Mouse (Mus musculus) right cerebral cortex, postnatal 36 days (tissue): ENCODE results near the gene Spin1.
"Not testable (repeated sequence)": the region's sequence is repeated elsewhere in the genome, so short reads cannot be mapped to it uniquely, and the experiment has no call there.

Experiments used
- DNase-seq, 2 experiments: peaks; one replicate each; pipeline ENCODE4 v3.0.0; 2022; ENCODE audit warnings: low spot score in 2 of 2, mixed read lengths in 1 of 2

Gene Spin1

DNA sequence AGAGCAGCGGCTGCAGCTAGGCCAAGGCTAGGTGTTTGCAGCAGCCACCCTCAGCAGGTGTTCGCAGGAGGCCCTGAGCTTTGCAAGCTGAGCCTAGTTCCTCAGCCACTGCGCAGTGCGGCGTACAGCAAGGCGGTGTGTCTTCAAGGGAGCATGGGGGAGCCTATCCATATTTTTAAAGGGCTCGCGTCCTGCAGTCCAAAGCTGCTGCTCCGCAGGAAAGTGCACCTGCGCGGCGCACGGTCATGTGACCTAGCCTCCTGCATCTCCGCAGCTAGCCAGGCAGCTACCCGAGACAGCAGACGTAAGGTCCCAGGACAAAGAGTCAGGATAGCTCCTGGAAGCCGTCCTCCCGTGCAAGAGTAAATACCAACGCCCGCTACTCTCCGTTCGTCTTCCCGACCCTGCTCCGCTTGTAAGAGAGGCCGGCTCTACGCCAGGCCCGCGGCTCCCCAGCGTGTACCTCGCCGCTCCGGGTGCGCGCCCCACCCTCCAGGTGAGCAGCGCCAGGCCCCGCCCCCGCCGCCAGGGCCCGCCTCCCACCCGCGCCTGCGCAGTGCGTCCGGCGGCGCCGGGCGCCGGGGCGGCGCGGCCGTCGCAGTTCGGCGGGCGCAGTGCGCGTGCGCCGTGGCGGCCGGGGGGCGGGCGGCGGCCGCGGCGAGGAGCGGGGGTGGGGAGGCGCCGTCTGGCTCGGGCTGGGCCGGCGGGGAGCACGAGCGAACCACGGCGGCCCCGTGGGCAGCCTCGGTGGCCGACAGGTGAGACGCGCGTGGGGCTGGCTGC, at the start of gene Spin1:
TSS of gene Spin1 (plus strand) at position 648 of the 783 bp plus-strand sequence.
- peak; percentile 73 to 87 for DNase-seq

DNA sequence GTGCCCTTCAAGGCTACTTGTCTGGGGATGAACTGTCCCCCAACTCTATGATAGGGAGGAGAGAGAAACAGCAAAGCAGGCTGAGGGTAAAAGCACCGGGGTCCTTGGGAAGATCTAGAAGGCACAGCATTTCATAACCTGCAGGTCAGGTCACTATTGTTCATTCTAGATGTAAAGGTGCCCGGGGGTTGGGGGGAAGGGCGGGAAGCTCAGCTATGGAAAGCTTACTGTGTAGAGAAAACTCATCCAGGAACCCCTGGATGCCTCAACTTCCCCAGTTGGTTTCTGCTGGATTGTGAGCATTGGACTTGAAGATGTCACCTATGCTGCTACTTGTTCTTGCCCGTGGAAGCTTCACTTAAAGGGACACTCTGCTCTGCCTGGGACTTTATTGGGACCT, 49.7 kb upstream of the Spin1 start:
- DNase-seq = no peak

DNA sequence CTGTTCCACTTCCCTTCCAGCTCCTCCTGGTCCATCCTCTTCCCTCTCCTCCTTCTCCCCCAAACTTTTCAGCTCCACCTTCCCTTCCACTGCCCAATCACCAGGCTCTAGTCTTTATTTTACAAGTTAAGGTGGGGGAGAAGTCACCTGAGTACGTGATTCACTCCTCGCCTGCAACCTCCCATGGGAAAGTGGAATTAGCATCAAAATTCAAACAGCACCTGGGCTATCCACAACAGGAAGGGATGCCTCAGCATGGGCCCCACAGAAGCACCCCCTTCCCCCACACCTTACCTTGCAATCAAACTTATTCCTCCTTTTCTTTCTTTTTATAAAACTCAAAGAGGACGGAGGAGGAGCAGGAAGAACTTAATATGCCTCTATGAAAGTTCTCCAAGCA, 48.3 kb upstream of the Spin1 start:
- no peak for DNase-seq

DNA sequence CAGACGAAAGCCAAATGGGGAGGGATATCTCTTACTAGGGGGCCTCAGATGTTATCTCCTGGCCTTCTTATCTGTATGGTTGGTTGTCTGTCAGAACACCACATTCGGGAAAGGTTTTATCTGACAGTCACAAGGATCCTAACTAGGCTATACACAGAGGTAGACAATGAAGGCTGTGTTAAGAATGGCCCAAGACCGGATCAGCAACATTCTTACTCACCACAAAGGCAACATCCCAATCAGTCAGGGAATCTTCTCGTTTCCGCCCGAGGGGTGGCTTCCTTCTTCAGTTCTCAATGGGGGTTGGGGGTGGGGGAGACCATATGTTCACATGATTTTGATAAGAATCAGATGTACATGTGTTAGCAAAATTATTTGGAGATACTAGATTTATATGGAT, 37.7 kb upstream of the Spin1 start:
- DNase-seq = no peak

DNA sequence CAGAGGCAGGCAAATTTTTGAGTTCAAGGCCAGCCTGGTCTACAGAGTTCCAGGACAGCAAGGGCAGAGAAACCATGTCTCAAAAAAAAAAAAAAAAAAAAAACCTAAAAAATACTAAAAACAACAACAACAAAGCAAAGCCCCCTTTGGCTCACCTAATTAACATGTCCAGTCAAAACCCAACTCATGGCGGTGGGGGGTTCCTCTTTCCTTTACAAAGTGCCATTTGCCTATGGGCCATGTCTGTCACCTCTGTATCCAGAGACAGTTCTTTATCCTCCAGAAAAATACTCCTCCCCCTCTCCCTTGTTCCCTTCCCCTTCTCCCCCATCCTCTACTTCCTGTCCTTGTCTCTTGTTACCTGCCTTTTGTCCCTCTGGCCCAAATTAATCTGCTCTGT, 37.0 kb upstream of the Spin1 start:
- DNase-seq = no peak

DNA sequence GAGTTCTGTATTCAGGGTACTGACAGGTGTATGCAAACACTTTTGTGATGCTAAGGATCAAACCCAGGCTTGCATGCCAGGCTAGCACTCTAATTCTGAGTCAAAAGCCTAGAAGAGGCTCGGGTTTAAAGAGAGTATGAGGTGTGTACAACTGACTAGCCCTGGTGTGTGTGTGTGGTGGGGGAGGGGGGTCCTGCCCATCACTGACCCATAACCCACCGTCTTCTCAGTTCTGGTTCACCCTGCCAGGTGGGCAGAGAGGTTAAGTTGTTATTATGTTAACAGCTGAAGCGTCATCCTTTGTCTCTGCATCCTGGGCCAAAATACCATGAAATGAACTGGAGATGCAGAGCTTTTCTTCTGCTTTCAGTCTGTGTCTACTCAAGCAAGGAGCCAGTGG, 36.3 kb upstream of the Spin1 start:
- no peak for DNase-seq

DNA sequence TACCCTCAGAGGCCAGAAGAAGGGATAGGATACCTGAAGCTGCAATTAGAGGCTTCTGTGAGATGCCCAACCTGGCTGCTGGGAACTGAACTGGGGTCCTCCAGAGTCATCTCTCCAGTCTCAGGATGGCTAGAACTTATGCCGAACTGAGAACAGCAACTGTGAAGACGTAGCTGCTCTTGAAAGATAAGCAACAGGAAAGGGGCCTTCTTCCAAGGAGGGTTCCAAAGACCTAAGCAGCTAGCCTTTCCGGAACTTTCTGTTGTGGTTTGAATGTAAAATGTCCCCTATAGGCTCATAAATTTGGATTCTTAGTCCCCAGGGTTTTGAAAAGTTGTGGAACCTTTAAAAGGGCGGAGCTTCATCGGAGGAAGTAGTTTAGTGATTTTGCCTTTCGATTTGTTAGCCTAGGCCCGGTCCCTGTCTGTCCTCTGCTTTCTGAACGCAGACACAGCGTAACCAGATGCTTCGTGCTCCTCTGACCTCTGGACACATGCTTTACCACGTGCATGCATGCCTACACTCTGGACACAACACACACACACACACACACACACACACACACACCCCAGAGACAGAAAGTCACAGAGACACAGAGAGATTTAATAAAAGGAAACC, 29.5 kb upstream of the Spin1 start:
- DNase-seq = no peak

DNA sequence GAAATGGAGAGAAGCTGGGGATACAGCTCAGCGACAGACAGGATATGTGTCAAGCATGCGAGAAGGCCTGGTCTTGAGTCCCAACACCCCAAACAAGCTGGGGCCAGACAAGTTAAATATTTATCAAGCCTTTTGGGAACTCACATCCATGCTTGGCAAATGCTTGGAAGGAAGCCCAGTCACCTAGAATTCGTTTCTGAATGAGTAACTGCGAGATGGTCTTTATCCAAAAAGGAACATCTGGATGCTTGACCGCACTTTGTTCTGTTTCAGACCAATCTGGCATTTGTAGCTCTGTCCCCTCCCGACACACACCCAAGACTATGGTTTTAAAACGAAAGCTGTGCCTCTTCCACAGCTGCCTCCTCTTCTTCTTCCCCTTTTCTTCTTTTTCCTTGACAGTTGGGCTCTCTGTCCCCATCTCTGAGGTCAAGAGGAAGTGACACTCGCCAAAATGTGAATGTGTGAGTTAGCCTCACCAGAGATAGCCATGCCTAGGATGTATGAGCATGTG, 28.9 kb upstream of the Spin1 start:
- DNase-seq = no peak

DNA sequence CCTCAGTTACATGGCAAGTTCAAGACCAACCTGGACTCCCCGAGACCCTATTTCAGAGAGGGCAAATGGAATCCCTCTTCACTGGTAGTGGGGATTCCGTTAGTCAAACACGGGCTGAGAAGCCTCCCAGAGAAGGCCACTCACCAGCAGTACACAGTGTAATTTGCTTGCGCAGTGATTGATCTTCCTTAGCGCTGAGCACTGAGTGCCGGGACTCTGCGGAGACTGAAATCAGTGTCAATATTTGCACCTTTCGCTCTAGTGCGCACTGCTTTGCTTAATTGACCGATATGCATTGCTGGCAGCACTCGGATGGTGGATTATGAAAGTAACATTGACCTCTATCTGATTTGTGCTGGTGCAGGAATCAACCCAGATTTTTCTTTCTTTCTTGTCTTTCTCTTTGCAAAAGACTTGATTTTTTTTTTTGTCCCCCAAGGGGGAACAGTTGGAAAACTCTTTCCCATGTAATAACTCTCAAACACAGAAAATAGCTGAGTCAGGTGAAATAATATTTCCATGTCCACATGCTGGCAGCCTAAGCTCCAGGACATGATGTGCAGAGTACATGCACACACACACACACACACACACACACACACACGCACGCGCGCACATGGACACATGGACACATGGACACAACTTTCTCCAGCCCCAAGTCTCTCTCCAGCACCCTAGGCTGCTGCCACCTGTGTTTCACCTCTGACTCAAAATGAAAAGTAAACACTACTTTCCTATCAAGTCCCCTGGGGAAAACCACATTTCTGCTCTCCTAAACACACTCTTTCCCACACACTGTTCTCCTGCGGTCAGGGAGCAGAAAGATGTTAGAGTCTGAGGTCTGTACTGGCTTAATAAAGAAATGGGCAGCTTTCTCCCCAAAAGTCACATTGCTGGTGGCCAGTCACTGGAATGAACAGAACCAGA, 27.5 kb upstream of the Spin1 start:
- no peak for DNase-seq

DNA sequence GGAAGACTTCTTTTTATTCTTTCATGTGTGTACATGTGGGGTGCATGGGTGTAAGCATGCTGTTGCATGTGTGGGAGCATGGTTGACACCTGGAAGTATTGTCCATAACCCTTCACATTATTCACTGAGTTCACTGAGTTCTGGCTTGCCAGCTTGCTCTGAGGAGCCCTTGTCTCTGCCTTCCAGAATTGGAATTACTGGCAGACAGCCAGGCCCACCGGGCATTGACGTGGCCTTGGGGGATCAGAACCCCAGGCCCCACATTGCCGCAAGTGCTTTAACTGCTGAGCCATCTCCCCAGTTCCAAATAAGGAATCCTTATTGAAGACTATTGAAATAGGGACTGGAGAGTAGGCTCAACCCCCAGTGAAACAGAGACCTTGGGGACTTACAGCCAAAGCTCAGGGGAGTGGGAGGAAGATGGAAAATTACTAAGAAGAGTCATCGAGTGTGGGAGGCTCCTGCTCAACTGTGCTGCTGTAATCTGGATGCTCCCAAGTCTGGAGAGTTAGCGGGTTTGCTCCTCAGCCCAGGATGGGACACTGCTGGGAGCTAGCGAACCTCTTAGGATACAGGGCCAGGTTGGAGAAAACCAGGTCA, 26.5 kb upstream of the Spin1 start:
- no peak for DNase-seq

DNA sequence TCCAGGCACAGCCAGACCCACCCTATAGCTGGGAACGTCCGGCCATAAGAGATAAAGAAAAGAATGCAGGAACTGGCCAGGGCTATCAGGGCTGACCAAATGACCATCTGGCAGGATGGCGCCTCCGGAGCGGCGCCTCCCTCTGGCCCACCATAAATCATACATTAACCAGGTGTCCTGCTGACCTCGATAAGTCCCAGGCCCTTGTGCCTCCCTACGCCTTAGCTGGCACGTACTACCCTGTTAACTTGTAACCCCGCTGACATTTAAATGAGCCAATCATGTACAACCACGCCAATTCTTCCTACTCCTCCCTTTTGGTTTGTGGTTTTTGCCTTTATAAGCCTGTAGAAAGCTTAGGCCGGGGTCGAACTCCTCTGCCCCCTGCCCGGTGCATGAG, 24.5 kb upstream of the Spin1 start:
- DNase-seq = not testable (repeated sequence)

DNA sequence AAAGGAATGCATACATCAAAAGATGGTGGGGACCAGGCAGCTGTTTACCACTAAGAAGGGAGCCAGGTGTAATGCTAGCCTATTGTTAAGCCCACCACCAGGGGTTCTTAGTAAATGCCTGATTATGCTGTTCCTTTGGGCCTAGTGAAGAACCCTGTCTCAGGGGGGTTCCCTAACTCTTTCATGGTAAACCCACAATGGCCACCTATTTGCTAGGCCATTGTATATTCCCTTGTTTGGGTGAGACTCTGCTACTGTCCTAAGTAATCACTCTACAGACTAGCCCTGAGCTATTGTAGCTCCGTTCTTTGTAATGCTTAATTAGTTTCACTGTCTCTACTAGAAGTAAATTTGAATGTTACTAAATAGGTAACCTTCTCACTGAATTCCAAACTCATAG, 22.1 kb upstream of the Spin1 start:
- DNase-seq = not testable (repeated sequence)

DNA sequence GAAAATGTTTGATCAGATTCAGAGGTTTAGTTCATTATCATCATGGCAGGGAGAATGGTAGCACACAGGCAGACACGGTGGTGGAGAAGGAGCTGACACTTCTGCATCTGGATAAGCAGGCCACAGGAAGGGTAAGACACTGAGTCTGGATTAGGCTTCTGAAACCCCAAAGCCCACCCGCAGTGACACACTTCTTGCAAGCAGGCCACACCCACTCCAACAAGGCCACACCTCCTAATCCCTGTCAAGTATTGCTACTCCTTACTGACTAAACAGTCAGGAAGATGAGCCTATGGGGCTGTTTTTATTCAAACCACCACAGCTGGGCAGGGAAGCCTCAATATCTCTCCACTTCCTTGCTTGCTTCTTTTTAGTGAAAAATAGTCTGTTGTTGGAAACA, 19.9 kb upstream of the Spin1 start:
- DNase-seq = no peak

DNA sequence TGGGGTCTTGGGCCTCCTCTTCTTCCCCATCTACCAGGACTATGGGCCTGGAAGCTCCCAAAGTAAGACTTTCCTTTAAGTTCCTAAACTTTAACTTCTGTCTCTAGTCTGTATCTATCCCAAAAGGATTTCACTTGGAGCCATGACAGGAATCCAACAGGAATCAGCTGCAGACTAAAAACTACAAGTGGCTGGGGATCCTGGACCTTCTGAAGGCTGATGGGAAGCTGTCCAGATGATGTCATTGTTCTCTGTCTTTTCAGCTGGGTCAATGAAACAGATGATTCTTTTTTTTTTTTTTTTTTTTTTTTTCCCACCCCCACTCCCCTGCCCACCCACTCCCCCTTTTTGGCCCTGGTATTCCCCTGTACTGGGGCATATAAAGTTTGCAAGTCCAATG, 16.4 kb upstream of the Spin1 start:
- no peak for DNase-seq

DNA sequence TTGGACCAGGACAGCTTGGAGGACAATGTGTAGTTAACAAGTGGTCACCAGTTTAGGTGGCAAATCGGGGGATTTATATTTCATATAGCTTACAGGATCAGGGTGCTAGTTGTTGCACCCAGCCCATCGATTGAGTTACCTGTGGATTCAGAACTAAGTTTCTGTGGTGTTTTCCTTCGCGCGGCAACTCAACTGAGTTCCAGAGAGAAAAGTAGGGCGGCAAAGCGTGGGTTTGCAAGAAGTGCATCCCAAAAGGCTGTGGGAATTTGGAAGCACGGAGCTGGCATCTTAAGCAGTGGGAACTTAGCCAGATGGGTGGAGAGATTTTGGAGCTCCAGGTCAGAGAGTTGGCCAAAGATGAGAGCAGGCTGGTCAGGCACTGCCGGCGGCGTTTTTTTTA, 14.7 kb upstream of the Spin1 start:
- DNase-seq = no peak

DNA sequence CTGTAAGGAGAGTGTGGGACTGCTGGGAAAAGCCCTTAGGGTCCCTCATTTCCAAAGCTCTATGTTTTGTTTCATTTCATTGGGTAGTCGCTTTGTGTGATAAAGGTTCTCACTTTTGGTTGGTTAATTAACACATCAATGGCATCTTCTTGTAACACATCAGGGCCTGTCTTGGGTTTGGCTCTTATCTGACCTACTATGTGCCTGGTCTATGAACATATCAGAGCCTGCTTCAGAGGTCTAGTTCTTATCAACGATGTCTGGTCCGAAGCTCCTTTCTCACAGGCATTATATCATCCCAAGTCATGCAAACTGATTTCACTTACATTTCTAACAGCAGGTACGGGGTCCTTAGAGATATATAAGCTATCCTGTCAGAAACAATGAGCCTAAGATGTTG, 13.4 kb upstream of the Spin1 start:
- DNase-seq = no peak

DNA sequence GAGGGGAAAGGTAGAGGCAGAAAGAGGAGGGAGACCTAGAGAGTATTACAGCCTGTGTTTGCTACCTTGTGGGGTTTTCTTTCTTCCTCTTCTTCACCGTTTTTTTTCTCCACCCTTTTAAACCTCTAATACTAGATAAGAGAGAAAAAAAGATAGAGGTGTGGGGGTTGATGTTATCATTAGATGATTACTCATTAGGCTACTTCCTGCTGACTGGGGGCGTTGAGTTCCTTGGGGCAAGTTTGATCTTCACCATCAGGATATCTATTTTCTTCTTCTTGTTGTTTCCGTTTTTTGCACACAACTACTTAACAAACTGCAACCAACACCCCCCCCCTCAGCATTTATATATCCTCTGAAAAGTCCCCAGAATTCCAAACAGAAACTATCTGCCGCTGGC, 12.5 kb upstream of the Spin1 start:
- DNase-seq = no peak

DNA sequence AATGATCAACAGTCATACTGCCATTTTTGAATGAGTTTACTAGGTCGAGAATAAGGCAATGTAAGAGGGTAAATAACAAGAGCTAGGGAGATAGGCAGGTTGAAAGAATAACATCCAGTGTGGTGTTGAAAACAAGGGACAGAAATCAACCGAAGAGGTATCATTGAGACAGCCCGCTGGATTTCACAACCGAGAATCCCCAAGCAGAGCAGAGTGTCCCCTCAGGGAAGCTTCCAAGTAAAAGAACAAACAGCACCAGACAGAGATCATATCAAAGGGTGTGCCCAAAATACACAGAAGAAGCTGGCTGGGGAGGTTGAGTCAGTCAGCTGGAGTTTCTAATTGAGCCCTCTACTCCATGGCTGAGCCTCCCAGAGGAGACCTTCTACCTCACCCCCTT, 11.6 kb upstream of the Spin1 start:
- no peak for DNase-seq

DNA sequence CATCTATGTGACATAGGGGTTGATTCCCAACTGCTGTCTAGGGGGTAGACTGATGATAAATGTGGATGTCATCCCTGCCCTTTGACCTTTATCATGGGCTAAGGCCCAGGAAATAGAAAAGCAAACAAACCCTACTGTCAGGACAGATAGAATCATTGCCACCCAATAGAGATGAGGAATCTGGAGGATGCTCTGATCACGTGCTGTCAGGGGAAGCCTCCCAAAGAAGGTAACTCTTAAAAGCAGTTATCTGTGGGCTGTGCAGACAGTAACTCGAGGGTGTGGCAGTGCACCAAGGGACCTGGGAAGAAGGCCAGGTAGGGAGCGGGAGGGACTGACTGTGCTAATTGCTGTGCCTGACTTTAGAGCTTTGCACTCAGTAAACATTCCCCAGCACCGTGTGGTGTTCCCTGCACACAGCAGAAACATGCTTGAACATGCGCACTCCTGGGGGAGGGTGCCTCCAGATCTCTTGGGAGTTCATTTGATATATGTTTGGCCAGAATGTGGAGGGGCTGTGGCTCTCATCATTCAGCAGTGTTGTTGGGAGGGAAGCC, 10.5 kb upstream of the Spin1 start:
- no peak for DNase-seq

DNA sequence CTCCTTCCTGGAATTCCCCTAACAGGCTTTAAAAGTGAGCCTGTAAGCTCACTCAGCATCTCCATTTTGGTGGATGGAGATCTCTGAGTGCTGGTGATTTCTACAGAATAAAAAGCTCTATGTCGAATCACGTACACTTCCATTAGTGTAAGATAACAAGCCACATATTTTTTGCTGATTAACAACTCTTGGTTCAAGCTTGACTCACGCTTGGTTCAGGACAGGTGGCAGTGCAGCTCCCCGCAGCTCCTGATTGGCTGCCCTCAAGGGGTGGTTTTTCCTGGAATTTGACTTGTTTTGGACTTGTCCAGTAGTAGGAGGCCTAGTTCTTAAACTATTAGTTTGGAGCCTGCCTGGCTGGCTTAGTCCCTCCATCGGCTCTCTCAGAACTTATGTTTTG, 7.2 kb upstream of the Spin1 start:
- DNase-seq = no peak

DNA sequence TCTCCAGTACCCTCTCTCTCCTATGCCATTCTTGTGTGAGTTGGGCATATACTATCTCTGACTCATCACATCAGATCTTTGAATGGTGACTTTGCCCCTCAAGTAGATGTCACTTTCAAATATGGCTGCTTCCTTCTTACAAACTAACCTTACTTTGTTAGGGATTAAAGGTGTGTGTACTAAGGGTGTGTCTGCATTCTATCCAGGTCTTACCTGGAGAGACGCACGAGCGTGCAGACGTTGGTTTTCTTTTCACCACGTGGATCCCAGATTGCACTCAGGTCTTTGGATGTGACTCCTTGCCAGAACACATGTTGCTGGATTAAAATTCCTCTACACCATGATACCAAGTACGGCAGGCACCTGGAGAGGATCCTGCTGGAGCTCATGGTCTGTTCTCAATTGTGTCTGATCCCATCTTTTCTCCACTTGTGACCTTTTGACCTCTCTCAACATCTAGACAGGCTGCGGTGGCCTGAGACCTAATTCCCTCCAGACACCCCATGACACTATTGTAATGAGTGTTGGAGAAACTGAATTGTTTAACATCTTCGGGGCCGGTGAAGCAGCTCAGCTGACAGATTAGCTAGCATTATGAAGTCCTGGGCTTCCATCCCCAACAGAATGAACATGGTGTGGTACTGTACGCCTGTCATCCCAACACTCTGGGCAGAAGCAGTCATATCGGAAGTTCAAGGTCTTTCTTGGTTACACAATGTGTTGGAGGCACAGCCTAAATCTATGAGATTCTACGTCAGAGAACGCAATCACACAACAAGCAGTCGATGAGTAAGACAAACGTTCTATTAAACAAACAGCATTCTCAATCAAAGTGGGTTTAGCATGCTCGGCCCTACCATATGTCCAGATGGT, 6.1 kb upstream of the Spin1 start:
- DNase-seq = no peak
